Mouse (Mus musculus): ENCODE measurements at regions not wholly inside any gene's neighbourhood (a gene's known extent, or its start where the extent isn't known, plus 50 kb on each side); places are given as distances from the start of the nearest gene placed in this dataset.

- Histone ChIP-seq H3K4me2 (no peak overlapping the region), H3K27me3 (no peaks in the 10 kb centered on the region), H3K4me1 (replicated peaks) (peaks cover 6% of the 10 kb centered on the region; the same call in 1 of the 2 replicates), H3K27ac (no peak overlapping the region), H3K9ac (no peak overlapping the region), H3K4me3 (replicated peaks) (no peak overlapping the region), H3K9me3 (replicated peaks) (0 out of 2 replicates have a peak, but pooled peaks cover 9% of the 10 kb centered on the region), H3K36me3 (no peaks in the 10 kb centered on the region)
- DNase-seq (no peak), ATAC-seq (ENCODE audit: low read depth) (no peak)
- WGBS (ENCODE audit: insufficient replicate concordance): 72% methylated on average over 9 of the region's 9 CpGs
These were observed 110.8 kb upstream of the Foxn2 start for GRCm38 (mm10) chr17:88329715-88330114.

- no peaks in the 10 kb centered on the region for H3K36me3 ChIP-seq
- H3K4me3 ChIP-seq (replicated peaks): no peak overlapping the region
- ATAC-seq (ENCODE audit: low read depth) (no peak), DNase-seq (no peak)
- H3K9me3 ChIP-seq (replicated peaks): 0 out of 2 replicates have a peak, but pooled peaks cover 9% of the 10 kb centered on the region
- 73% methylated on average over 2 of the region's 2 CpGs for WGBS (ENCODE audit: insufficient replicate concordance)
- no peak overlapping the region for H3K4me2 ChIP-seq
- peaks cover 6% of the 10 kb centered on the region; the same call in 1 of the 2 replicates for H3K4me1 ChIP-seq (replicated peaks)
- no peaks in the 10 kb centered on the region for H3K27me3 ChIP-seq
- H3K27ac ChIP-seq: no peak overlapping the region
- H3K9ac ChIP-seq: no peak overlapping the region
These were observed 110.4 kb upstream of the Foxn2 start for GRCm38 (mm10) chr17:88330129-88330528.

GRCm38 (mm10) chr17:88333816-88334215, 106.7 kb upstream of the Foxn2 start:
- H3K4me3 ChIP-seq (replicated peaks): no peak overlapping the region
- no peak overlapping the region for H3K27ac ChIP-seq
- 0 out of 2 replicates have a peak, but pooled peaks cover 9% of the 10 kb centered on the region for H3K9me3 ChIP-seq (replicated peaks)
- H3K9ac ChIP-seq: no peak overlapping the region
- H3K4me1 ChIP-seq (replicated peaks): no peaks in the 10 kb centered on the region
- no peaks in the 10 kb centered on the region for H3K36me3 ChIP-seq
- DNase-seq: no peak
- no peaks in the 10 kb centered on the region for H3K27me3 ChIP-seq
- 57% methylated on average over 4 of the region's 4 CpGs for WGBS (ENCODE audit: insufficient replicate concordance)
- ATAC-seq (ENCODE audit: low read depth): no peak
- H3K4me2 ChIP-seq: no peak overlapping the region

GRCm38 (mm10) chr17:88335271-88335670, 105.2 kb upstream of the Foxn2 start:
- Histone ChIP-seq H3K4me3 (replicated peaks) (no peak overlapping the region), H3K36me3 (no peaks in the 10 kb centered on the region), H3K27ac (no peak overlapping the region), H3K4me2 (no peak overlapping the region), H3K9ac (no peak overlapping the region), H3K27me3 (no peaks in the 10 kb centered on the region), H3K4me1 (replicated peaks) (no peaks in the 10 kb centered on the region), H3K9me3 (replicated peaks) (0 out of 2 replicates have a peak, but pooled peaks cover 6% of the 10 kb centered on the region)
- no peak for ATAC-seq (ENCODE audit: low read depth)
- WGBS (ENCODE audit: insufficient replicate concordance): 68% methylated on average over 5 of the region's 5 CpGs
- no peak for DNase-seq

GRCm38 (mm10) chr17:88336140-88336769, 104.3 kb upstream of the Foxn2 start:
- WGBS (ENCODE audit: insufficient replicate concordance): 49% methylated on average over 3 of the region's 3 CpGs
- ATAC-seq (ENCODE audit: low read depth) (no peak), DNase-seq (no peak)

GRCm38 (mm10) chr17:88337649-88338404, 102.7 kb upstream of the Foxn2 start:
- H3K36me3 ChIP-seq: no peaks in the 10 kb centered on the region
- no peak overlapping the region for H3K4me2 ChIP-seq
- H3K27me3 ChIP-seq: no peaks in the 10 kb centered on the region
- no peak overlapping the region for H3K4me3 ChIP-seq (replicated peaks)
- DNase-seq (no peak), ATAC-seq (ENCODE audit: low read depth) (no peak)
- H3K9ac ChIP-seq: no peak overlapping the region
- WGBS (ENCODE audit: insufficient replicate concordance): 51% methylated on average over 8 of the region's 8 CpGs
- no peak overlapping the region for H3K27ac ChIP-seq
- no peaks in the 10 kb centered on the region for H3K4me1 ChIP-seq (replicated peaks)
- no peaks in the 10 kb centered on the region for H3K9me3 ChIP-seq (replicated peaks)

More at GRCm38 (mm10) chr17:88336140-88336769, 104.3 kb upstream of the Foxn2 start:
- no peaks in the 10 kb centered on the region for H3K27me3 ChIP-seq
- H3K9ac ChIP-seq: no peak overlapping the region
- no peaks in the 10 kb centered on the region for H3K4me1 ChIP-seq (replicated peaks)
- no peak overlapping the region for H3K4me2 ChIP-seq
- H3K27ac ChIP-seq: no peak overlapping the region
- H3K4me3 ChIP-seq (replicated peaks): no peak overlapping the region
- H3K9me3 ChIP-seq (replicated peaks): no peaks in the 10 kb centered on the region
- H3K36me3 ChIP-seq: no peaks in the 10 kb centered on the region

- Histone ChIP-seq H3K36me3 (no peaks in the 10 kb centered on the region), H3K4me2 (no peak overlapping the region), H3K4me3 (replicated peaks) (no peak overlapping the region), H3K9me3 (replicated peaks) (no peaks in the 10 kb centered on the region), H3K27me3 (no peaks in the 10 kb centered on the region), H3K27ac (no peak overlapping the region), H3K4me1 (replicated peaks) (no peaks in the 10 kb centered on the region), H3K9ac (no peak overlapping the region)
- 53% methylated on average over 5 of the region's 5 CpGs for WGBS (ENCODE audit: insufficient replicate concordance)
- no peak for DNase-seq
- no peak for ATAC-seq (ENCODE audit: low read depth)
These were observed 99.4 kb upstream of the Foxn2 start for GRCm38 (mm10) chr17:88341141-88341540.

GRCm38 (mm10) chr17:88341599-88341998, 98.9 kb upstream of the Foxn2 start:
- DNase-seq: no peak
- Histone ChIP-seq H3K9me3 (replicated peaks) (no peaks in the 10 kb centered on the region), H3K4me1 (replicated peaks) (no peaks in the 10 kb centered on the region), H3K4me2 (no peak overlapping the region), H3K9ac (no peak overlapping the region), H3K27ac (no peak overlapping the region), H3K4me3 (replicated peaks) (no peak overlapping the region), H3K36me3 (no peaks in the 10 kb centered on the region), H3K27me3 (no peaks in the 10 kb centered on the region)
- ATAC-seq (ENCODE audit: low read depth): no peak
- 33% methylated on average over 5 of the region's 5 CpGs for WGBS (ENCODE audit: insufficient replicate concordance)

- Histone ChIP-seq H3K36me3 (no peaks in the 10 kb centered on the region), H3K9ac (no peak overlapping the region), H3K4me1 (replicated peaks) (no peaks in the 10 kb centered on the region), H3K4me2 (no peak overlapping the region), H3K9me3 (replicated peaks) (no peaks in the 10 kb centered on the region), H3K27me3 (no peaks in the 10 kb centered on the region), H3K4me3 (replicated peaks) (no peak overlapping the region), H3K27ac (no peak overlapping the region)
- DNase-seq (no peak), ATAC-seq (ENCODE audit: low read depth) (no peak)
- 77% methylated on average over 17 of the region's 17 CpGs for WGBS (ENCODE audit: insufficient replicate concordance)
These were observed 97.3 kb upstream of the Foxn2 start for GRCm38 (mm10) chr17:88343091-88343783.

- Histone ChIP-seq H3K27ac (no peak overlapping the region), H3K27me3 (no peaks in the 10 kb centered on the region), H3K4me3 (replicated peaks) (no peak overlapping the region), H3K9me3 (replicated peaks) (no peaks in the 10 kb centered on the region), H3K4me2 (no peak overlapping the region), H3K36me3 (no peaks in the 10 kb centered on the region), H3K4me1 (replicated peaks) (no peaks in the 10 kb centered on the region), H3K9ac (no peak overlapping the region)
- ATAC-seq (ENCODE audit: low read depth) (no peak), DNase-seq (no peak)
- WGBS (ENCODE audit: insufficient replicate concordance): 76% methylated on average over 9 of the region's 9 CpGs
These were observed 95.1 kb upstream of the Foxn2 start for GRCm38 (mm10) chr17:88345433-88345832.

GRCm38 (mm10) chr17:88346896-88347295, 93.6 kb upstream of the Foxn2 start:
- Histone ChIP-seq H3K36me3 (no peaks in the 10 kb centered on the region), H3K27me3 (no peaks in the 10 kb centered on the region), H3K9me3 (replicated peaks) (no peaks in the 10 kb centered on the region), H3K4me1 (replicated peaks) (no peaks in the 10 kb centered on the region), H3K4me3 (replicated peaks) (no peak overlapping the region), H3K27ac (no peak overlapping the region), H3K9ac (no peak overlapping the region), H3K4me2 (no peak overlapping the region)
- DNase-seq (no peak), ATAC-seq (ENCODE audit: low read depth) (no peak)
- 41% methylated on average over 3 of the region's 3 CpGs for WGBS (ENCODE audit: insufficient replicate concordance)
